Mouse (Mus musculus) large intestine, adult 2 months (tissue): ENCODE results near the gene Ankrd33. TPM values are rescaled to one million over a fixed set of nuclear protein-coding genes. Genes with fewer than 3 reads are reported as not detected.

ENCODE experiments used
- DNase-seq: peaks from one replicate; pipeline ENCODE4 v3.0.0-alpha.2; 2012; ENCODE audit warnings: low read depth, low spot score
- WGBS: fragments of 180-500 bp; shearing (Covaris S2); methylation state at CpG from one replicate; pipeline ENCODE4 v1.1.7; 2018; 5-methylcytosine and 5-hydroxymethylcytosine counted together
- polyA plus RNA-seq: library from polyadenylated mRNA; depleted of rRNA; stranded (reverse); fragments of >200 nt; gene quantifications from 2 replicates; pipeline ENCODE4 v1.2.3, GENCODE M21; 2012

Gene Ankrd33
- polyA plus RNA-seq, 1 experiment: not detected

GRCm38 (mm10) chr15:101118399-101119125 is 3.0 kb downstream of the Ankrd33 start:
- no peak for DNase-seq
- WGBS: 67% methylated on average over 14 of the region's 14 CpGs

- 83% methylated on average over 9 of the region's 9 CpGs for WGBS
- no peak for DNase-seq
These were observed 6.1 kb downstream of the Ankrd33 start for GRCm38 (mm10) chr15:101121411-101122289.

DNA sequence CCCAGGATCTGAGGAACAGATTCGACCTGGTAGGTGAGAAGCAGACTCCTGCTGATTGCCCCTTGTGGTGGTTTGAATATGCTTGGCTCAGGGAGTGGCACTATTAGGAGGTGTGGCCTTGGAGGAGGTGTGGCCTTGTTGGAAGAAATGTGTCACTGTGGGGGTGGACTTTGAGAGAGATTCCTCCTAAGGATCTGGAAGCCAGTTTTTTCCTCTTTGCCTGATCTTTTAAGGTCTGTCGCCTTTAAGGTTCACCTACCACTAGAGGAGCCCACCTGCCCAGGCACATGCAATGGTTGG is 6.7 kb downstream of the Ankrd33 start:
- 40% methylated on average over 2 of the region's 2 CpGs for WGBS
- DNase-seq: no peak

DNA sequence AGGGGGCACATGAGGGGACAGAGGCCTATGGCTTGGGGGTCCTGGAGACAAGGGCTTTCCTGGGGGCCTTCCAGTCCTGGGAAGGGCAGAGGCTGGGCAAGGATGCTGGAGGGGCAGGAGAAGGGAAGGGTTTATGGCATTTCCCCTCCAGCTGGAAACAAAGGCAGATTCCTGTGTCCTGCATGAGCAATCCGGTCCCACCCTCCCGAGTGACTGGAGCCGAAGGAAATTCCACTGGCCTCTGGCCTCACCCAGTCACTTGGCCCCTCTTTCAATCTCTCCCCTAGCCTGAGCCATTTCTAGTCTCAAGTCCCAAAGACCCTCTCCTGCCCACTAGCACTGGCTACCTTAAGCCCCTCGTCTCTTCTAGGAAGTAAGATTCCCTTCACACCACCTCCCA is 7.6 kb downstream of the Ankrd33 start:
- WGBS: 70% methylated on average over 4 of the region's 4 CpGs

DNA sequence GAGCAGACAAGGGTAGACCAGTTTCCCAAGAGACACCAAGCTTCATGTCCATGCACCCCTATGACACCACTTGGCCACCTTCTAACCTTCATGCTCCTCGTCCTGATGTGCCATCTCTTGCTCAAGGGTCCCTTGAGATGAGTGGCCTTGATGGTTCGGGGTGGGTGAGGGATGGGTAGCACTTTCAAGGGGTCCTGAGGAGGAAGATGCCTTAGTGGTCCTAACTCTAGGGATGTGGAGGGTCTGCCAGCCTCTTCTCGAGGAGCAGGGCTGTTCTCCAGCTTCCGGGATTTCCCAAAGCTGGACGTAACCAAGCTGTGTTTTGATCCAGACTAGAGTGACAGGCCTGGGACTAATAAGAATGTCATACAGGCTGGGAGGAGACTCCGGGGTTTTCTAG is 10.0 kb downstream of the Ankrd33 start:
- no peak for DNase-seq
- WGBS: 89% methylated on average over 6 of the region's 6 CpGs

More for the DNA sequence above, 7.6 kb downstream of the Ankrd33 start:
- DNase-seq: no peak

GRCm38 (mm10) chr15:101126876-101127544 is 11.5 kb downstream of the Ankrd33 start:
- 72% methylated on average over 12 of the region's 12 CpGs for WGBS
- no peak for DNase-seq

DNA sequence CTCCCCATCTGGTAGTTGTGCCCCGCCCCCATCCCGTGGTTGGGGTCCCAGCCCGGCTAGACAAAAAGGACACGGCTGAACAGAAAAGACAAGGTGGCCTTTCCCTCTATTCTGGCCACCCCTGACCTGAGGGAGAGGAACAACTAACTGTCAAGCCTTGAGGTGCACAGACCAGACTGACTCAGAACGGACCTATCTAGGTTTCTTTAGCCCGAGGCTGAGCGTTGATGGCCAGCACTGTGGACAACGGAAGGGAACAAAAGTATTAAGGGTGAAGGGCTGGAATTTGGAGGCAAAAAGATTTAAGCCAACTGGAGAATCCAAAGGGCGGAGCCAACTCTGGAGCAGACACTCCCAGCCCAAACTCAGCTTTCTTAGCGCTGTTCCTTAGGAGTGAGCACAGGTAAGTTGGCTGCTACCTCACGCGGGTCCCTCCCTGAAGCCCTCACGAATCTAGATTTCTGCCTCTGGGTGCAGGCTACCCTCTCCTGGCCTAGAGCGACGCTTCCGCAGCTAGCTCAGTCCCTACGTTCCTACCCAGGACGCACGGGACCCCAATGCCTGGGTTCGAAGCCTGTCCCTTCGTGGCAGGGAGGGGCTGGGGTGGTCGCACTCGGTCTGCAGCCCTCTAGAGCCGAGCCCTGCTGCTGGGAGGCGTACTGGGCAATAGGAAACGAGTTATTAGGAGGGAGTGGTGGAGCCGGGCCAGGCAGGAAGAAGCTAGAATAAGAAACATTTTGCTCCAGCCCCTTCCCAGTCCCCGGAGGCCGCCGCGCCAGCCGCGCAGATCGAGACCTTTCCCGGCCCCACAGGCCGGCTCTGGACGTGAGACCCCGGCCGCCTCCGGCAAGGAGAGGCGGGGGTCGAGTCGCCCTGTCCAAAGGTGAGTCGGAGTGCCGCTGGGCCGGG is 12.9 kb downstream of the Ankrd33 start, which contains the start of gene Acvrl1:
Acvrl1 (plus strand) TSS at position 342 of the 909 bp plus-strand sequence.
- 8% methylated on average over 46 of the region's 46 CpGs for WGBS
- DNase-seq: no peak

DNA sequence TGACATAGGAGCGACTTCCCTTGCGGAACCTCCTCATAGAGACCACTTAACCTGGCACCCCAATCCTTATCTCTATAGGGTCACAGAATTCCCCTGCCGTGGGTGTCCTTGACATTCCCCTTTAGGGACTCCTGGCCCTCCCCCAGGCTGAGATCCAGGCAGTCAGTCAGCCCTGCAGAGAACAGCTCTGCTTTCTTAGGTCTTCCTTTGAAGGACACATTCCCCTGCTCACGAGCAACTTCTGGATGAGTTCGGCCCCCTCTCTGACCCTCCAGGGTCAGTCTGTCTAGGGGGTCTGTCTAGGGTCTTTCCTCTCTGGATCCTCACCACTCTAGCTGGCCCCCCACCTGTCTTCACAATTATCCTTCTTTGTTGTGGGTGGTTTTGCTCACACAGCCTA is 13.9 kb downstream of the Ankrd33 start:
- no peak for DNase-seq
- WGBS: 32% methylated on average over 5 of the region's 5 CpGs

DNA sequence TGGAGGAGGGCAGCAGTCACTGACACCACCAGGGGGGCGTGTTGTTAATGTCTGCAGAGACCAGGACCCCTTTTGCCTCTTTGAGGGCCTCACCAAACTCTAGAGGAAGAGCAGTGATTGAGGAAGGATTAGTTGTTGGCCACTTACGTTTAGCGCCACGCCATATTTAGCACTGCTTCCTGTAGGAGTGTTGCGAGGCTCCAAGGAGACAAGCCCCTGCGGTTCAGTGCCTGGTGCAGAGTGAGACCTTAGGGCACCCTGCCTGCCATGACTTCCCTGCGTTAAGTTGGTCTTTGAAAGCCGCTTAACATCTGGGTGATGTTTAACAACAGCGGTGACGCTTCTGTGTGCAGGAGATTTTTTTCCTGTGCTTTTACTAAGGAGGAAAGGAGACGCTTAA is 15.9 kb downstream of the Ankrd33 start:
- 50% methylated on average over 11 of the region's 11 CpGs for WGBS
- DNase-seq: no peak

DNA sequence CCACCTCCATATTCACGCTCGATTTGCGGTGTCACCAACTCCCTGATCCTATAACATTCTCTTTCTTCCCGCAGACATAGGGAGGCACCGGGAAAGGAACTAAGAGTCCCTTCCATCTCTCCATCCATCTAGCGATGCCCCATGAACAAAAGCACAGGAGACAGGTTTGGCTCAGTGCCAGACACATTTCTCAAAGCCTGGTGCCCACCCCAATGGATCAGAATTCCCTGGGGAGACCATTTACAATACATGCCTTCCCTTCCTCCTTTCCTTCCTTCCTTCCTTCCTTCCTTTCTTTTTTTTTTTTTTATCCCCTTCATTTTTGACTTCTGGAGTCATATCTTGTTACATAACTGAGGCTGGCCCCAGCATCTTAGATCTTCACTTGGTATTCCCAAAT is 16.5 kb downstream of the Ankrd33 start:
- 72% methylated on average over 6 of the region's 6 CpGs for WGBS
- no peak for DNase-seq

DNA sequence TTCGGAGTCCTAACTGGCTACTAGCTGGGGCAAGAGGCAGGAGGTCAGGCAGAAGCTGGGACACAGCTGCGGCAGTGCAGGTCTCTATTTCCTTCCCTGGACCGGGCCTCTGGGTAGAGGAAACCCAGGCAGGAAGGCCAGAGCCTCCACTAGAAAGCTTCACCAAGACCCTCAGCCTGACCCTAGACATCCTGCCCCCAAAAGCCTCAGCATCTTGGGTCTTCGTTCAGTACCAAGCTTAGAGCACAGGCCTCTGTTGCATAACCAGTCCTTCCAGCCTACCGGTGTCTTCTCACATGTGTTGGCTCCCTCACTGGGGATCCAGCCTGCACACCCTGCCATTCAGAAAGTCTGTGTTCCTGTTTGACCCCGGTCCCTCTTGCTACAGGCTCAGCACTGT is 17.2 kb downstream of the Ankrd33 start:
- no peak for DNase-seq
- 74% methylated on average over 6 of the region's 6 CpGs for WGBS

DNA sequence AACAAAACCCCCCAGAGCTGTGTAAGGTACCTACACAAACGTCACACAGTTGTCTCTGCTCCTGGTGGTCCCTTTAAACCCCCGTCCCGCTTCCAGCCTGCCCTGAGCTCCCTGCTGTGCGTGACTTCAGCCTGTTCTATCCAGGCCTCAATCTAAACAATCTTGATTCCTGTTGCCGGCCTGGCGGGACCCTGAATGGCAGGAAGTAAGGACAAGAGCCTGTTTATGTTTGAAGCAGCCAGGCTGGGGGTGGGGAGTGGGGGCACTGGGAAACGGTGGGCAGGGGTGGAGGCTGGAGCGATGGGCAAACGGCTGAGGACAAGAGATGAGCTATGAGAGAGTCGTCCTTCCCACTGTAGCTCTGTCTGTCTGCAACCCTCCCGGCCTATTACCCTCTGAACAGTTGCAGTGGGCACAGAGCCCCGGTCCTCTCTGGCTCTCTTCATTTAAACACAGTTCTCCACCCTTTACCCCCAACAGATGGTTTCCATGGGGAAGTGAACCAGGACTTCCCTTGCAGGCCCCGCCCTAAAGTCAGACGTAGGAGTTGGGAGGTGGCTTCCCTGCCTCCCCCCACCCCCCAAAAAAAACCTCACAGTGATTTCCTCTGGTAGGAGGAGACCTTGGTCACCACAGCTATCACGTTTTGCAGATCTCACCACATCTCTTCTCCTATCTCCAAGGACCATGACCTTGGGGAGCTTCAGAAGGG is 18.6 kb downstream of the Ankrd33 start:
- DNase-seq: no peak
- 46% methylated on average over 15 of the region's 15 CpGs for WGBS

DNA sequence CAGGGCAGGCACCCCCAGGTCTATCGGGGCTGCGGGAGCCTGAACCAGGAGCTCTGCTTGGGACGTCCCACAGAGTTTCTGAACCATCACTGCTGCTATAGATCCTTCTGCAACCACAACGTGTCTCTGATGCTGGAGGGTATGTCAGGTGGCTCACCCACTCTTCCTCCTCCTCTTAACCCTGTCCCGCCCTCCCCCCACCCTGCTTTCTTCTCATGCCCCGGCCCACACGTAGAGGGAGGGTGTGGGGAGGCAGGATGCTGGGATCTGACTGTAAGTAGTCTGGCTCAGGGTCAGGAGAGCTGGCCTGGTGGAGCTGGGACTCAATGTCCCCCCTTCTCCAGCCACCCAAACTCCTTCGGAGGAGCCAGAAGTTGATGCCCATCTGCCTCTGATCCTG is 19.9 kb downstream of the Ankrd33 start:
- WGBS: 54% methylated on average over 8 of the region's 8 CpGs
- no peak for DNase-seq

DNA sequence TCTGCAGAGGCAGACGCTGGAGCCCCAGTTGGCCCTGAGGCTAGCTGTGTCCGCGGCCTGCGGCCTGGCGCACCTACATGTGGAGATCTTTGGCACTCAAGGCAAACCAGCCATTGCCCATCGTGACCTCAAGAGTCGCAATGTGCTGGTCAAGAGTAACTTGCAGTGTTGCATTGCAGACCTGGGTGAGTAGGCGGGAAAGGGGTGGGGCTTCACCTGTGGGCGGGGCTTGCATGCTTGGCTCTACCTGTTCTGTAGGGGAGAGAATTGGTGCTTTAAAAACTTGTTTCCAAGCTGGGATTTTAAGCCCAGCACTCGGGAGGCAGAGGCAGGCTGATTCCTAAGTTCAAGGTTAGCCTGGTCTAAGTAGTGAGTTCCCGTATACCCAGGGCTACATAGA is 21.9 kb downstream of the Ankrd33 start:
- 82% methylated on average over 11 of the region's 11 CpGs for WGBS
- no peak for DNase-seq

GRCm38 (mm10) chr15:101138675-101139074 is 23.1 kb downstream of the Ankrd33 start:
- no peak for DNase-seq
- 50% methylated on average over 3 of the region's 3 CpGs for WGBS

GRCm38 (mm10) chr15:101139885-101140284 is 24.3 kb downstream of the Ankrd33 start:
- WGBS: 32% methylated on average over 12 of the region's 12 CpGs
- no peak for DNase-seq

DNA sequence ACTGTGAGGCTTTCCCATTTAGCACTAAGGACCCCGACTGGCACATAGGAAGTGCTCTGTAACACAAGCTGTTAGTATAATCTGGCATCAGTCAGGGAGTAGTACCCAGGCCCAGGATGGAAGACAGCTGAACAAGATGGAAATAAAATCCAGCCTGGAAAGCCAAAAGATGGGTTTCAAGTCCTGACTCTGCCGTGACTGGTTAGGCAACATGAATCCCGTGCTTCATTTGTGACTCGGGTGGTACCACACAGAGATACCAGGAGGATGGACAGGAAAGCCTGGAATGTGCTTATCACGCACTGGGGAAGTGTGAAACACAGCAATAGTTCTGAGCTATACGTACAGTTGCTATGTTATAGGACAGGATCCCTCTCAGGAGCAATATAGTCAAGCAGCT is 25.0 kb downstream of the Ankrd33 start:
- DNase-seq: no peak
- 33% methylated on average over 6 of the region's 6 CpGs for WGBS

DNA sequence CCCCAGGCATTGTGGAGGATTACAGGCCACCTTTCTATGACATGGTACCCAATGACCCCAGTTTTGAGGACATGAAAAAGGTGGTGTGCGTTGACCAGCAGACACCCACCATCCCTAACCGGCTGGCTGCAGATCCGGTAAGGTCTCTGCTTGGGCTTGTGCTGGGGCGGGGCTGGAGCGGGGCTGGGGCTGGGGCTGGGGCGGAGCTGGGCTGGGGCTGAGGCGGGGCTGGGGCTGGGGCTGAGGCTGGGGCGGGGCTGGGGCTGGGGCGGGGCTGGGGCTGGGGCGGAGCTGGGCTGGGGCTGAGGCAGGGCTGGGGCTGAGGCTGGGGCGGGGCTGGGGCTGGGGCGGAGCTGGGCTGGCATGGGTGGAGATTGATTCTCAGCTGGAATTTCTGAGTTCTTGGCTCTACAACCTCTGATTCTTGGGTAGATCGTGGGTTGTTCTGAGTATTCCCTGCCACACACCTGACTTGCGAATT is 25.5 kb downstream of the Ankrd33 start:
- 2% methylated on average over 14 of the region's 14 CpGs for WGBS
- DNase-seq: no peak

DNA sequence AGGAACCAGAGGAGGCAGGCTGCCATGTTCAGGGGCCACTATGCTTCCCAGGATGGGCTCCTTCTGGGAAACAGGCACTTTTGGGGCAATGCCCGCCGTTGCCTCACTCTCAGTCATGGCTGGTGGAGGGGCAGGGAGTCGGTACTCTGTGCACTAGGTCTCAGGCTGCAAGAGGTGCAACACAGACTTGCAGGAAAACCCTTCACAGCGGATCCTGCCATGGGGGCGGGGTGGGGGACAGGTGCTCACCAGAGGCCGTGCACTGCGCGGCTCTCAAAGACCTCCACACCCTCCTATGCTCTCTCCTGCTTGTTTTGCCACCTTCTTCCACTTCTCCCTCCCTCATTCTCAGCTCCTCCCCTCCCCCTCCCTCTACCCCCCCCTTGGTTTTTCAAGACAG is 27.1 kb downstream of the Ankrd33 start:
- no peak for DNase-seq
- WGBS: 65% methylated on average over 8 of the region's 8 CpGs
